Mouse (Mus musculus) urinary bladder, adult 2 months (tissue): ENCODE results near the gene Zfp451. TPM values are rescaled to one million over a fixed set of nuclear protein-coding genes. Genes with fewer than 3 reads are reported as not detected.
"Not testable (repeated sequence)": the region's sequence is repeated elsewhere in the genome, so short reads cannot be mapped to it uniquely, and the experiment has no call there.

ENCODE experiments used
- DNase-seq: peaks from one replicate; pipeline ENCODE4 v3.0.0; 2022; ENCODE audit warnings: low spot score
- polyA plus RNA-seq: library from polyadenylated mRNA; depleted of rRNA; stranded (reverse); fragments of >200 nt; gene quantifications from 2 replicates; pipeline ENCODE4 v1.2.3, GENCODE M21; 2012

Gene Zfp451
- polyA plus RNA-seq, 1 experiment: 15.8 TPM

DNA sequence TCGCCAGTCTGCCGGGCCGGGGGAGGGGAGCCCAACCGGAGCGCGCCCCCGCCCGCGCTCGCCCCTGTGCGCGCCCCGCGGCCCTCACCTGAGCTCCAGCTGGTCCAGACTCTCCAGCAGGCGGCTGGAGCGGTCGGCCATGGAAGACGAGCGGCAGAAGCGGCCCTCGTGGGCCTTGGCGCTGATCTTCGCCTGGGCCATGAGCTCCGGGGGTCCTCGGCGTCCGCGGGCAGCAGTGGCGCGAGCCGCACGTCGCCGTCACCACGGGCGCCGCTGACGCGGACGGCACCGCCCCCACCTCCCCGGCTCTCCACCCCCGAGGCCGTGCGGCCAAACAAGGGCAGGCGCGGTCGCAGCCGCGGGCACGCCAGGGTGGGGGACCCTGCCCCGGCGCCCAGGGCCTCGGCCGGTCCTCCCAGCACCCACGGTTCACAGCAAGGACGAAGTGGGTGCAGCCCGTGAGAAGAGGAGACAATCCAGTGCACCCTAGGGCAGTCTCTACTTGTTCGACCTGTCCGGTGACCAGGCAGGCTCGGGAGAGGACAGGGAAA is 56.8 kb downstream of the Zfp451 start, which contains the start of gene Bag2:
TSS of gene Bag2 (minus strand) at position 305 of the 551 bp plus-strand sequence.
- DNase-seq: peak; percentile 80

DNA sequence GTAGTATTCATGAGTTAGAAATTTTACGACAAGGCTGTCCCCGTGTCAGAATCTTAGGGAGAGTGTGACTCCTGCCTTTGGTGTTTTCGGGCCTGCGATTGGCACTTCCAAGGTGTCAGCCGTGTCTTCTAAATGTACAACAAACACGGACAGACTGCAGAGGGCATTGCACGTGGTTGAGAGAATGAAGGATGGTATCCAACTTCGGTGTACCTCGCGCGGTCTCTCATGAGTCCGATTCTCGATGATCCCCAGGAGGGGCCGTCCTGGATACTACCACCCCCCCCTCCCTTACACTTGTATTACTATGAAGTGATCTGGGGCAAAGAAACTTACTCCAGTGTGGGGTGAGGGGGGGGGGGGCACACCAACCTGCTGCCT is 57.4 kb downstream of the Zfp451 start:
- DNase-seq: no peak

DNA sequence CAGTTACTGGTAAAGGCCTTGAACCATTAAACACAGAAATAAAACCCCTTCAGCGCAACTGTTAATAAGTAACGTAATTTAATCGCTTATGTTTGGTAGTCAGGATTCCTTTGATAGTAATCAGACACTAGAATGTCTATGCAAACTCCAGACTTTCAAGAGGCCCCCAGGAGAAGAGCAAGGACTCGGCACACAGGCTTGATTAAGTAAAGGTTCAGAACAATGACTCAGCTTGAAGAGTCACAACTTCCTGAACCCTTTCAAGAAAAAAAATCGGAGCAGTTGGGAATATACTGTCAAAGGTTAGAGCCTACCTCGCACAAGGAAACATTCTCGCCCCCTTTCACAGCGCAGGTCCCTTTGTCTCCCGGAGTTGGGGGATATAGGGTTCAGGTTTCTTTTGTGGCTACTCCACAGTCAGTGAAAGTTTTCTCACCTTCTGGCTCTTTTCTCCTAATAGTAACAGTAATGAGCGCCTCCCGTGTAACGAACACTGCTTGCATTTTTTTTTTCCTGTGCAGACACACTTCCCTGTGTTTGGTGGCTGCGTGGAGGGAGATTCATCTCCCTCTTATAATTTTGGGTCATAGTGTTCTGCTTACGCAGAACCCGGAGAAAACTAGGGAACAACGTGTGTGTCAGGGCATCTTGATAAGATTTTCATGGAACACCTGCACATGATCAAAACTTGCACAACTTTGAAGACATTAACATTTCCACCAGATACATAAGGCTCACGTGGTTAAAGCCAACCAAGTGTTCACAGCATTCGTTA is 58.0 kb downstream of the Zfp451 start:
- DNase-seq: no peak

GRCm38 (mm10) chr1:33755799-33756198 is 58.6 kb downstream of the Zfp451 start:
- DNase-seq: no peak

DNA sequence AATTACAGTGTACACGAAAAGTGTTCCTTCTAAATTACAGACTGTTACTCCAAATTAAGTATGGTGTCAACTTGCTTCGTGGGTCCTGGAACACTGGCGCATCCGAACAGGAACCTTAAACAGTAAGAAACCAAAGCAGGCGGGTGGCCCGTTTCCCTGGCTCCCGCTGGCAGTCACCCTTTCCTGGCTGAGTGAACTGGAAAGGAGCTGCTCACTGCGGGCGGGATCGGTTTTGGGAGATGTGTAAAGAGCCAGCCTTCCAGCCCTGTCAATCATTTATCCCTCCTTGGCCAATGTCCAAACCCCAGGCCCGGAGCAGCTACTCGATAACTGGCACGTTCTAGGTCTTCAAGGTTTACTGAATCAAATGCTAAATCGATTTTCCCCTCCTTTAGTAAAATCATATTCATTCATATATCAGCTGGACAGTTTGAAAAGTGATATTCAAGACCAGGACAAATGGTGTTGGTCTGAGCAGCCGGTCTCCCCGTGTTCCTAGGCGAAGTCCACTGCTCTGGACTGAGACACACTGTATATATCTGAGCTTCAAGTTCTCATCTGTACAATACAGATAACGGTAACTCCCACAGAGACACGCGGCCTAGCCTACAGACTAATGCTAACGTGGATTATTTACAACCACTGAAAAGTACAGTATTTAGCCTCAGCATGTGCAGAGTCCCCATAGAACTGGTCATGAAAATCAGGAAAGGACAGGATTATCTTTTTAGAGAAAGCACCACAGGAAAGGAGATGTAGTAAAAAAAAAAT is 59.2 kb downstream of the Zfp451 start:
- DNase-seq: no peak

GRCm38 (mm10) chr1:33754089-33754488 is 60.3 kb downstream of the Zfp451 start:
- DNase-seq: no peak

DNA sequence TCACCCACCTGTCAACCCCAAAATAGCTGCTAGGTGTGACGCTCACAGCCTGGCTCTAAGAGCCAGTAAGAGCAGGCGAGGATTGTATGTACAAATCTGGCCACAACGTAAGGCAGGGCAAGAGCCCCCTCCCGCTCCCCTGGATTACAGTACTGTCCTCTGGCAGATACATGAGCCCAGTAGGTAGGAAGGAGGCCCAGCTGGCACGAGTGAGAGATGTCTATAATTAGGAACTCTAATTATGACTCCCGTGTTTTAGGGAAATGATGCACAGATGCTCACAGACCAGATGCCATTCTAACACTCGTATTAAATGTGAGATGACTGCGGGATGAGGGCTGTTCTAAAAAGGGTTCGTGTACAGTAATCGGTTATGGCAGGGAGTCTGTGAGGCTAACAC is 63.1 kb downstream of the Zfp451 start:
- no peak for DNase-seq

GRCm38 (mm10) chr1:33749709-33750108 is 64.7 kb downstream of the Zfp451 start:
- DNase-seq: not testable (repeated sequence)

GRCm38 (mm10) chr1:33749109-33749508 is 65.3 kb downstream of the Zfp451 start:
- no peak for DNase-seq

DNA sequence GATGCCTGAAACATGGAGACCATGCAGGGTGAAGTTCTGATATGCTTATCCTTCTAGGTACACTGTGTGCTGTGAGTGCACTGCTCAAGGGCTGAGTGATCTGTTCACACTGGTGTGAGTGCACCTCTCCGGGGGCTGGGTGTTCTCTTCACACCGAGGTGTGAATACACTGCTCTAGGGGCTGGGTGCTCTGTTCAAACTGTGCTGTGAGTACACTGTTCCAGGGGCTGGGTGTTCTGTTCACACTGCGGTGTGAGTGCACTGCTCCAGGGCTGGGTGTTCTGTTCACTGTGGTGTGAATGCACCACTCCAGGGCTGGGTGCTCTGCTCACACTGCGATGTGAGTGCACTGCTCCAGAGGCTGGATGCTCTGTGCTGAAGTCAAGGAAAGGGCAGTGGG is 68.5 kb downstream of the Zfp451 start:
- no peak for DNase-seq

- DNase-seq: not testable (repeated sequence)
Measured at GRCm38 (mm10) chr1:33744815-33745214, 69.6 kb downstream of the Zfp451 start.

DNA sequence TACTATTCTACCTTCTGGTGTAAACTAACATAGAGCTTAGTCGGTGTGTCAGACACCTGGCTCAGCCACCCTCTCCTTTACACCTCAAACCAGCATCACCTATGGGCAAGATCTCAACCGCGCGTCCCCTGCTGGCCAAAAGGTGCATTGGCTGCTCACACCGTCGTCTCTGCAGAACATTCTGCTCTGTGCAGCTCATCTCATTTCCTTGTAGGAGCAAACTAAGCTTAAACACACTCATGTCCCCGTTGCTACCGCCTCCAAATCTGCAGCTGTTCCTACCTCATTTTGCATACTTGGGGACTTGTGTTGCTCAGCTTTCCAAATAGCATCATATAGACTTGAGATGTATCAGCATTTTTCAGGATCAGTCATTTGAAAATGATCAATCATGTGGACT is 71.5 kb downstream of the Zfp451 start:
- DNase-seq: no peak

DNA sequence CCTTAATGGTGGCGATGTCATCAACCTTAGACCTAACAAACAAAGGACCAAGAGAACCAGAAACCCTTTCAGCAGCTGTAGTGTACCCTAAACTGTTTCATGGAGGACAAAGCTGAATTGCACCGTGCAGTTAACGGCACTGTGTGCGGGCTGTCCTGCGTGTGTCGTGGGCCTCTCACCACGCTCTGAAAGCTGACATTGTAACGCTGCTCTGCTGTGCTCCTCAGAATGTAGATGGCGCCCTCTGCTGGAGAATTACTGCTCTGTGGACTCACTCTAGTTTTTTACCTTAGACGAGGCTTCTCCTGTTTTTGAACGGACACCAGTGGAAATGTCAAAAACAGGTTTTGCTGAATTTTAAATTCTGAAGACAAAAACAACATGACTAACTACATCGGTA is 75.1 kb downstream of the Zfp451 start:
- DNase-seq: peak; percentile 45

GRCm38 (mm10) chr1:33738681-33739278 is 75.6 kb downstream of the Zfp451 start:
- no peak for DNase-seq

- no peak for DNase-seq
Measured at GRCm38 (mm10) chr1:33738281-33738680, 76.1 kb downstream of the Zfp451 start.

DNA sequence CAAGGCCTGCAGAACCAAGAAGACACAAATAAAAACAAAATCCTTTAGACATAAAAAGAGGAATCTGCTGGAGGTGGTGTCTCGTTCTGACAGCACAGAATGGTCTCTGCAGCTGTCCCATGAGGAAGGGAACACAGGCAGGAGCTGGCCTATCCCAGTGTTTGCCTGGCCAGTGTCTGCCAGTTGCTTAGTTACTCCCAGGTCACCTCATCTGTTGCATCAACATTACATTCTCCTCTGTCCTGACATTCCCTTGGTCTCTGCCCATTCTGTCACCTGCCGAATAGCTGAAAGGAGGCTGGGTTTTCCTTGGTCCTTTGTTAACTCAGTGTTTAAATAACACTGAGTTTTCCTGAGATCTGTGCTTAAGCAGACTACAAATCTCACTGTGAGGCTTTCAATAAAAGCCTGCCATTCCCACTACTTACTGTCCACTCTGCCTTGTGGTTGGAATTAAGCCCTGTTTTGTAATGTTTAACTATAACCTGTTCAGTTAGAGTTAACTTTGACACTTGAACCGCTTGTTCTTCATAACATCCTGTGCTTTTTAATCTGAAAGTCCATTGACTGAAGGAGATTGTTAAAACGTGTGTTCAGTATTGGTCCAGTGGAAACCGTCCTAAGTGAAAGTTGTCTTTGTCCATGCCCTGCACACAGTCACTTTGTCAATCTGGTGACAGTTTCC is 80.3 kb downstream of the Zfp451 start:
- DNase-seq: no peak

- DNase-seq: no peak
Measured at GRCm38 (mm10) chr1:33733044-33733443, 81.4 kb downstream of the Zfp451 start.

- DNase-seq: no peak
Measured at GRCm38 (mm10) chr1:33725086-33725485, 89.3 kb downstream of the Zfp451 start.

GRCm38 (mm10) chr1:33724516-33724915 is 89.9 kb downstream of the Zfp451 start:
- DNase-seq: no peak

GRCm38 (mm10) chr1:33721020-33721419 is 93.4 kb downstream of the Zfp451 start:
- no peak for DNase-seq

DNA sequence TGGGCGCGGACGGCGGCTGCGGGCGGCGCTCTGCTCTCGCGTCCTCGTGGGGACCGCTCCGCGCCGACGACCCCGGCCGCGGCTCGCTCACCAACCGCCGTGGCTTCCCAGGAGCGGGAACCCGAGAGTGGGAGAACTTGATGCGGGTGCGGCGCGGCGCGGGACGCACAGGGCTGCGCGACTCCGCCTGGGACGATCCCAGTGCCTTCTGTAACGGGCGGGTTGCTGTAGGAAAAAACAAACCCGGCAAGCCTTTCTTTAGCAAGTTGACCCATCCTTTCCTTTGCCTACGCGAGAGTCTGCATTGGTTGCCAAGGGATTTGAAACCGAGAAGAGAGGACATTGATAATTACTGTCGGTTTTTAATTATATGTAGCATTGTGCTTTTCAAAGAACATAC is 94.2 kb downstream of the Zfp451 start:
- DNase-seq: no peak

DNA sequence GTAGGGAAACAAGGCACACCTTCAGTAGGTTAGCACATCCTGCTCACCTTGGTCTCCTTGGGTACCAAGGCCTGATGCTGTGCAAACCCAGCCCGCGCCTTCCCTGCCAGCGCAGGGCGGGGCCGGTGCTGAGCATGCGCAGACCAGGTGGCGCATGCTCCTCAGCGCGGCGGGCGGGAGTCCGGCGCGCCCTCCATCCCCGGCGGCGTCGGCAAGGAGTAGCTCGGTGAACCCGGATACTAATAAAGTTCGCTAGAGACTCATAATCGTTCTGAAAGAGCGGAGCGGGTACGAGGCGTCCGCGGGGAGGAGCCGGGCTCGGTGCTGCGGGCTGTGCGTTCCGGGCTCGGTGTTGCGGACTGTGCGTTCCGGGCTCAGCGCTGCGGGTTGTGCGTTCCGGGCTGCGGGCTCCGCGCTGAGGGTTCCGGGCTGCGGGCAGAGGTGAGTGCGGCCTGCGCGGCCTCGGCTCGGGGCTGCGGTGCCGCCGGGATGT is 94.6 kb downstream of the Zfp451 start, which contains the start of gene Rab23:
TSS of gene Rab23 (plus strand) at position 155 of the 493 bp plus-strand sequence.
- peak; percentile 74 for DNase-seq
